Mouse (Mus musculus) heart, adult 2 months (tissue): Measurements from ENCODE around the gene Phf7.

Experiments
- CTCF ChIP-seq: fragments of 200-600 bp; IDR thresholded peaks from 2 replicates; pipeline ENCODE4 v1.8.1; 2022; ENCODE audit warnings: antibody characterized with exemption, mild to moderate bottlenecking, moderate library complexity
- EP300 ChIP-seq: fragments of 200-500 bp; IDR thresholded peaks from 2 replicates; pipeline ENCODE4 v1.6.1; 2011; ENCODE audit warnings: low read depth, low read length, control low read depth; ENCODE audit not compliant: insufficient read depth
- POLR2A ChIP-seq: fragments of 200-500 bp; IDR thresholded peaks from 2 replicates; pipeline ENCODE4 v1.6.1; 2011; ENCODE audit warnings: mild to moderate bottlenecking, low read depth, low read length, control low read depth; ENCODE audit not compliant: insufficient read depth

- TF ChIP-seq CTCF (peak; percentile 93), POLR2A (no peak), EP300 (0 out of 2 replicates have a peak, but pooled peaks have one; percentile 37)
Observed at GRCm38 (mm10) chr14:31272164-31272563, 21.0 kb upstream of the Phf7 start.
